Mouse (Mus musculus): ENCODE measurements at regions not wholly inside any gene's neighbourhood (a gene's known extent, or its start where the extent isn't known, plus 50 kb on each side); places are given as distances from the start of the nearest gene placed in this dataset.

DNA sequence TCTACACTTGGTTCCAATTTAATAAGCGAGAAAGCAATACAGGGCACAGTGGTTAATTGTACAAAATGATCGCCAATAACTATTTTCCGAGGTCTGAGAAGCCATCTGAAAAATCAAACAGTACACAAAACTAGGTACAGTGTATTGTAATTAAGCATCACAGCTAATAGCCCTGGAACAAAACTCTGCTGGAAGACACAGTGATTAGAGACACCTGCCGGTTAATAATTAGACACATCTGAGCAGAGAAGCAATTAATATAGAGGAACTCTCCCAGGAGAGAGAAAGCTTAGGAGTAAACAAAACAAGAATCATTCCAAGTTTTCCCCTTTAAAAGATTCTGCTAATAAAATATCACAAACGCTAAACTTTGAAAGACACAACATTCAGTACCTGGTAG lies 136.7 kb upstream of the Robo2 start:
- Histone ChIP-seq H3K9me3 (replicated peaks) (no peaks in the 10 kb centered on the region), H3K27me3 (no peaks in the 10 kb centered on the region), H3K27ac (no peak overlapping the region), H3K4me1 (peaks cover 8% of the 10 kb centered on the region; the same call in 1 of the 2 replicates), H3K4me3 (no peak overlapping the region), H3K9ac (no peak overlapping the region), H3K36me3 (ENCODE audit: poor library complexity, severe bottlenecking) (no peaks in the 10 kb centered on the region), H3K4me2 (no peak overlapping the region)
- no peak for ATAC-seq
- 41% methylated on average over 5 of the region's 5 CpGs for WGBS

DNA sequence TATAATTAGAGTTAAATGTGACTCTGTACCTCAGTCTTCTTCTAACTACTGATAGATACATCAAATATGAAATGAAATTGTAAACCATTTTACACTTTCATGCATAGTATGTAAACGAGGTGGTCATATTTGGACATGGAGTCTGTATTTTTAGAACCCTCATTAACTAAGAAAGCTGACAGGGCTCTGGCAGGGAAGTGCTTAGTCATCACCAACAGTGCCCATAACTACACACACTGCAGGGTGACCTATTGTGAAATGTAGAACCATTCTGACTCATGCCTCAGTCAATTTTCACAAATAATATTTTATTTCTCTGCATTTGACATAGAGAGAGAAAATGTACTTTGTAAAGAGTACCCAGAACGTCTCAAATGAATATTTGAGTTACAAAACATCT lies 118.9 kb upstream of the Robo2 start:
- ATAC-seq, result no peak
- WGBS, result 71% methylated on average over 2 of the region's 2 CpGs
- no peak overlapping the region for H3K4me2 ChIP-seq
- no peak overlapping the region for H3K9ac ChIP-seq
- no peak overlapping the region for H3K4me3 ChIP-seq
- no peaks in the 10 kb centered on the region for H3K36me3 ChIP-seq (ENCODE audit: poor library complexity, severe bottlenecking)
- no peaks in the 10 kb centered on the region for H3K9me3 ChIP-seq (replicated peaks)
- no peaks in the 10 kb centered on the region for H3K4me1 ChIP-seq
- H3K27ac ChIP-seq, result no peak overlapping the region
- H3K27me3 ChIP-seq, result no peaks in the 10 kb centered on the region

DNA sequence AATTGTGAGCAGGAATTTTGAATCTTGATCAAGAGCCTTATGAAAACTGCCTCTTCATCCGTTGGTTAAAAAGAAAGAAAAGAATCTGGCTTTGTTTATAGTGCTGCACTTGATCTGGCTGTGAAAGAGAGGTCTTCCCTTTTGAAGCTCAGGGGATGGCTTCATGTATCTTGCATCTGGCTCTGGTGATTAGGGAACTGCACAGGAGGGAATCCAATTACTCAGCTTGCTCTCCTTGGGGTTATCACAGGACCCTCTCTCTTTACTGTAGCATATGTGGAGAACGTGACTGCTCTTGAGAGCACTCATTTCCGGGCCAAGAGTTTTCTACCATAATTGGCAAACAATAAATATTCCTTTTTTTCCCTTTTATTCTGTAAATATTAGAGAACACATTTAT lies 116.6 kb upstream of the Robo2 start:
- Histone ChIP-seq H3K9ac (no peak overlapping the region), H3K4me1 (no peaks in the 10 kb centered on the region), H3K4me2 (no peak overlapping the region), H3K36me3 (ENCODE audit: poor library complexity, severe bottlenecking) (no peaks in the 10 kb centered on the region), H3K27me3 (no peaks in the 10 kb centered on the region), H3K9me3 (replicated peaks) (no peaks in the 10 kb centered on the region), H3K4me3 (no peak overlapping the region), H3K27ac (no peak overlapping the region)
- no peak; the same call in 1 of the 2 replicates for ATAC-seq
- WGBS, result 38% methylated on average over 3 of the region's 3 CpGs

DNA sequence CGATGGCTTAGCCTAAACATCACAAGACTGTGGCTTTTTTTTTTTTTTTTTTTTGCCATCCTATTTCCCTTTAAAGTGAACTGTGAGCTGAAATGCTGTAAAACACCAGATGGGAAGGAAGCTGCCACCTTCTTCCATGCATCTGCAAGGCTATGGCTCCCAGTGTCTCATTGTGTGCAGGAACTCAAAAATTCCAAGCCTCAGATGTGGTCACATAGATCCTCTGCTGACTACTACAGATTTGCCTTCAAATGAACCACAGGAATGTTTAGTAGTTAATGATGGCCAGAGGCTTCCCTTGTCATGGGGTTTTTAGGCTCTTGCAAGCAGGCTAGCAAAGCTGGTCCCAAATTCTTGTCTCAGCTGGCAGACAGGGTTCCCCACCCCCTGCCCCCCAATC lies 114.9 kb upstream of the Robo2 start:
- Histone ChIP-seq H3K4me1 (no peaks in the 10 kb centered on the region), H3K9me3 (replicated peaks) (no peaks in the 10 kb centered on the region), H3K36me3 (ENCODE audit: poor library complexity, severe bottlenecking) (no peaks in the 10 kb centered on the region), H3K4me3 (no peak overlapping the region), H3K27me3 (no peaks in the 10 kb centered on the region), H3K4me2 (no peak overlapping the region), H3K9ac (no peak overlapping the region), H3K27ac (no peak overlapping the region)
- 61% methylated on average over 1 of the region's 1 CpGs for WGBS
- no peak for ATAC-seq

DNA sequence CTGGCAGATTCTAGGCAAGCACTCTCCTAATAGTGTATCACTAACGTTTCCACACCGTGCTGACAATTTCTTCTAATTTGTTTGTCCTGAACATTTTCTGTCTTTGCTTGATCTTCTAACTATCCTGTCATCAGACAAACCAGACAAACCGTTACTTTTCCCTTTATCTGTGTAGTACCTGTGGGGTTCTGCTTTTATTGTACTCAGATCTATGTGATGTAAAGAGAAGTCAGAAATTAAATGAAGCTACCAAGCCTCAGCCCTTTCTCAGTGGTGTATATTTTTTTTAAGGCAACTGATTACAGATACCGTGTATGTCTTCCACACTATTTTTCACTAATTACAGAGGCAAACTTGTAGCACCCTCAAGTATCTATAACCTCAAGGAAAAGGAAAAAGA lies 108.9 kb upstream of the Robo2 start:
- Histone ChIP-seq H3K36me3 (ENCODE audit: poor library complexity, severe bottlenecking) (no peaks in the 10 kb centered on the region), H3K4me1 (no peaks in the 10 kb centered on the region), H3K27me3 (no peaks in the 10 kb centered on the region), H3K4me3 (no peak overlapping the region), H3K9me3 (replicated peaks) (no peaks in the 10 kb centered on the region), H3K27ac (no peak overlapping the region), H3K4me2 (no peak overlapping the region), H3K9ac (no peak overlapping the region)
- WGBS, result 86% methylated on average over 4 of the region's 4 CpGs
- no peak for ATAC-seq

DNA sequence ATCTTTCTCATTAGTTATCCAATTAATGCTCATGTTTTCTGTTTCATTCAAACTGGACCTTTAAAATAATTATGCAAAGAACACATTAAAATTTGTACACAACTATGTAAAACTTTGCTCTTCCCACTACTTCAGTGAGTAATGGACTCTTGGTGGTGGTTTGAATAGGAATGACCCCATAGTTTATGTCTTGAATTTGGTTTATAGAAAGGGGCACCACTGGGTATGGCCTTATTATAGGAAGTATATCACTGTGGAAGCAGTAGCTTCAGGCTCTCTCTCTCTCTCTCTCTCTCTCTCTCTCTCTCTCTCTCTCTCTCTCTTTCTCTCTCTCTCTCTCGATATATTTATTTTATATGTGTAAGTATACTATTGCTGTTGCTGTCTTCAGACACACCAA lies 106.3 kb upstream of the Robo2 start:
- Histone ChIP-seq H3K4me2 (no peak overlapping the region), H3K4me3 (no peak overlapping the region), H3K9ac (no peak overlapping the region), H3K36me3 (ENCODE audit: poor library complexity, severe bottlenecking) (no peaks in the 10 kb centered on the region), H3K27me3 (no peaks in the 10 kb centered on the region), H3K27ac (no peak overlapping the region), H3K4me1 (no peaks in the 10 kb centered on the region), H3K9me3 (replicated peaks) (no peaks in the 10 kb centered on the region)
- ATAC-seq, result no peak
- WGBS, result 100% methylated on average over 1 of the region's 1 CpGs

DNA sequence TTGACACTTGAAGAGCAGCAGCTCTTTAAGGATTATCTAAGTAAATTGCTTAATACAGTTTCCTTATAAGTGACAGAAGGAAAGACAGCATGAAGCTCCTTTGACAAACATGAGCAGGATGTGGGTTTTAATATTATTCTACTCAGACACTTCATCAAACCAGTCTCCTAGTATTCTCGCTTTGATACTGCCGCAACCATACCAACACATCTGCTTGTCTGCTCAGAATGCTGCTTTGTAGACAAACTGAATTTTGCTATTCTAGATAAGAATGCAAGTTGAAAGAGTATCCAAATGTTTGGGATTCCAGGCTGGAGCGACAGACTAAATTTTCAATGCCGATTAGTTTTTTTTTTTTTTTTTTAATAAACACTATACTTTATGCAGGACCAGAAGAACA lies 105.7 kb upstream of the Robo2 start:
- no peak overlapping the region for H3K27ac ChIP-seq
- no peak overlapping the region for H3K4me2 ChIP-seq
- H3K36me3 ChIP-seq (ENCODE audit: poor library complexity, severe bottlenecking), result no peaks in the 10 kb centered on the region
- WGBS, result 88% methylated on average over 4 of the region's 4 CpGs
- H3K4me3 ChIP-seq, result no peak overlapping the region
- no peak overlapping the region for H3K9ac ChIP-seq
- ATAC-seq, result no peak
- no peaks in the 10 kb centered on the region for H3K4me1 ChIP-seq
- no peaks in the 10 kb centered on the region for H3K27me3 ChIP-seq
- H3K9me3 ChIP-seq (replicated peaks), result no peaks in the 10 kb centered on the region

DNA sequence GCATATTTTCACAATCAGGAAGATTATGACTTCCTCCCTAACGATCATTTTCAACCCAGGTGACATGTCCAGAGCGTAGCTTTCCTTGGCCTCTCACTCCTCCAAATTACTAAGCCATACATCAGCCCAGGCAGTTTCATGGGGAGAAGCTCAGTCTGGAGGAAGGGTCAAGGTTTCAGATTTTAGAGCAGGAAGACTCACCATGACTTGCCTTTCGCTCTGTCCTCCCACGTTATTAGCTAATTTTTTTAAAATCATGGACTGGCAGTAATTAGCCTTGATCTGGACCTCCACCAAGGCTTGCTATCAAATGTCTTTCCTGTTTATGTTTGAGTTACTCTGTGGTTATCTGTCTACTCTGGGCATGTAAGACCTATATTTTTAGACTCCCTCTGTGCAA lies 102.9 kb upstream of the Robo2 start:
- no peaks in the 10 kb centered on the region for H3K9me3 ChIP-seq (replicated peaks)
- H3K36me3 ChIP-seq (ENCODE audit: poor library complexity, severe bottlenecking), result no peaks in the 10 kb centered on the region
- H3K4me2 ChIP-seq, result no peak overlapping the region
- ATAC-seq, result no peak
- 85% methylated on average over 4 of the region's 4 CpGs for WGBS
- H3K4me3 ChIP-seq, result no peak overlapping the region
- H3K27me3 ChIP-seq, result no peaks in the 10 kb centered on the region
- H3K27ac ChIP-seq, result no peak overlapping the region
- H3K4me1 ChIP-seq, result no peaks in the 10 kb centered on the region
- no peak overlapping the region for H3K9ac ChIP-seq

DNA sequence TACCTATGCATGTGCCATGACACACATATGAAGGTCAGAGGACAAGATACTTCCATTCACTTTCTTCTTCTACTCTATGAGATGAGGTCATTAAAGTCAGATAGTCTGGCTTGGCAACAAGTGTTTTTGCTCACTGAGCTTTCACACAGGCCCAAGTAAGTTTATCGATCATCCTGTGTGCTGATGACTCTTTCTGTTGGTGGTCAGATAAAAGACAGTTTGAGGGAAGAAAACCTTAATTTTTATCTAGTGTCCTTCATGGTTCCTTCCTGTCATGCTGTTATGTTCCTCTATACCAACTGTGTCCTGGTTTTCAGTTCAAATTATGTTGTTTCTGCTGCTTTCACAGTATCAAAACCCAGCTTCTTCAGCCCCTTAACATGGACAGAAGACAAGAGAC lies 98.8 kb upstream of the Robo2 start:
- H3K4me2 ChIP-seq, result no peak overlapping the region
- no peaks in the 10 kb centered on the region for H3K4me1 ChIP-seq
- H3K27ac ChIP-seq, result no peak overlapping the region
- no peaks in the 10 kb centered on the region for H3K36me3 ChIP-seq (ENCODE audit: poor library complexity, severe bottlenecking)
- no peak for ATAC-seq
- no peaks in the 10 kb centered on the region for H3K27me3 ChIP-seq
- WGBS, result 93% methylated on average over 1 of the region's 1 CpGs
- no peaks in the 10 kb centered on the region for H3K9me3 ChIP-seq (replicated peaks)
- H3K9ac ChIP-seq, result no peak overlapping the region
- no peak overlapping the region for H3K4me3 ChIP-seq

DNA sequence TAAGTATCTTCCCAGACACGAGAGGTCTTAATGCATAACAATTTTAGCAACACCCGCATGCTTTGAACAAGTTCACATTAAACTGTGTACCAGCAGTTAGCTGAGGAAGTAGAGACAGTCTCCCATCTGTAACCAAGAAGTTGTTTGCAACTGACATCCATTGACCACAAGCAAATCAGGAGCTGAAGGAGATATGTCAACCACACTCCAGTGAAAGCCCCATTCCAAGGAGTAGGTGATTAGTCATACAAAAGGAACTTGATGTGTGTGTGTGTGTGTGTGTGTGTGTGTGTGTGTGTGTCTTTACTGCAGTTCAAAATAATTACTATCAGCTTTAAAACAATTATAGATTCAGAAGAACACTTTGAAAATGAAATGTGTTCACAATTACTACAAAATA lies 97.9 kb upstream of the Robo2 start:
- no peak overlapping the region for H3K4me2 ChIP-seq
- H3K9ac ChIP-seq, result no peak overlapping the region
- no peaks in the 10 kb centered on the region for H3K27me3 ChIP-seq
- no peaks in the 10 kb centered on the region for H3K36me3 ChIP-seq (ENCODE audit: poor library complexity, severe bottlenecking)
- H3K27ac ChIP-seq, result no peak overlapping the region
- no peak overlapping the region for H3K4me3 ChIP-seq
- 93% methylated on average over 2 of the region's 2 CpGs for WGBS
- no peak for ATAC-seq
- no peaks in the 10 kb centered on the region for H3K9me3 ChIP-seq (replicated peaks)
- no peaks in the 10 kb centered on the region for H3K4me1 ChIP-seq

DNA sequence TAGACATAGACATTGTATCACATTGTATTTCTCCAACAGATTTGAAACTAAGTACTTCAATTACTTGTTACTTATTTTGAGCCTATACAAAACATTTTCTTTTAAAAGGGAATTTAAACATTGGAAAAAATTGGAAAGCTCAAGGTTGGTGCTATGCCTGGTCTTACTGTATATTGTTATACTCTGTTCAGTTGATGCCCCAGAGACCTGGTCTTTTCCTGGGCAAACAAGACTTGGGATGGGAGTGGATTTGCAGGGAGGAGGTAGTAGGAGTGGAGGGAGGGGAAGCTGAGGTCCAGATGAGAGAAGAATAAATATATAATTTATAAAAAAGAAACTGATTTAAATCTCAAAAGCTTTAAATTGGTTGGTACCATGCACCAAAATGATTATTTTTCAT lies 95.1 kb upstream of the Robo2 start:
- no peak overlapping the region for H3K9ac ChIP-seq
- no peak for ATAC-seq
- H3K9me3 ChIP-seq (replicated peaks), result no peaks in the 10 kb centered on the region
- H3K27me3 ChIP-seq, result no peaks in the 10 kb centered on the region
- no peaks in the 10 kb centered on the region for H3K4me1 ChIP-seq
- H3K36me3 ChIP-seq (ENCODE audit: poor library complexity, severe bottlenecking), result no peaks in the 10 kb centered on the region
- H3K27ac ChIP-seq, result no peak overlapping the region
- no peak overlapping the region for H3K4me3 ChIP-seq
- no peak overlapping the region for H3K4me2 ChIP-seq

DNA sequence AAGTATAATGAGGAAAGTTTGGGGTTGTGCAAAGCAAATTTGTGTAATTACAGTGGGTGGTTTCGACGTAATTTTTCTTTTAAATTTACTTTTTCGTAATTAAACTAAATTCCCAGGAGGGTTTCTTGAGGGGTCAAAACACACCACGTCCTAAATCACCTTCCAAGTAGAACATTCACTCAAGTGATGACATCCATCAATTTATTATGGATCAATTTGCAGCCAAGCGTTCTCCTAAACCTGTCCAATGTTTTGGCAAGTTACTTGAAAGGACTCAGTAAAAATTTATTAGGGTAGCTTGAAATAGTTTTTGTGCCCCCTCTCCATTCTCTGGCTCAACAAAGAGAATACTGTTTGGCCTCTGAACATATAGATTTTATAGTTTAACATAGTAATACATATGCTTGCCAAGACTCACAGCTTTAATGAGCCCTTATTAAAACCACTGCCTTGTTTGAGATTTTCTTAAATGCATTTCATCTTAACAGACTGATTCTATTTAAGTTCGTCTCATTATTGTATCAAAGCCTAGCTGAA lies 94.6 kb upstream of the Robo2 start:
- H3K4me3 ChIP-seq, result no peak overlapping the region
- no peak overlapping the region for H3K27ac ChIP-seq
- no peak overlapping the region for H3K4me2 ChIP-seq
- no peak for ATAC-seq
- no peaks in the 10 kb centered on the region for H3K9me3 ChIP-seq (replicated peaks)
- H3K36me3 ChIP-seq (ENCODE audit: poor library complexity, severe bottlenecking), result no peaks in the 10 kb centered on the region
- H3K4me1 ChIP-seq, result no peaks in the 10 kb centered on the region
- H3K27me3 ChIP-seq, result no peaks in the 10 kb centered on the region
- WGBS, result 63% methylated on average over 6 of the region's 6 CpGs
- no peak overlapping the region for H3K9ac ChIP-seq

DNA sequence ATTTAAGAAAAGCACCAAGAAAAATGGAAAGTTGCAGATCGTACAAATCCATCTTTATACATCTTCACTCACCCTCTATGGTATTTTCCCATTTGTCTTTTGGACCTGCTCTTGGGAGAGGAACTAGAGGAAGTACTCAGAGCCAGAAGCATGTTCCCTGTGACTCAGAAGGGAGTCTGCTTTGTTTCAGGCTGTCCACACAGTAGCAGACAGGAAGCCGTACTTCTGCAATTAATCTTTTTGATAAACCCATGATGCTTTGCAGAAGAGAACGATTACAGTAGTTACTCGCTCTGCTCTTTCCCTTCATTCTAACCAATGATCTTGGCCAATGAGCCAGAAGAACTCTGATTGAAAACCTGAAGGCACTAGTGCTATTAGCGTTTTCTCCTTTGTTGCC lies 92.8 kb upstream of the Robo2 start:
- Histone ChIP-seq H3K4me2 (no peak overlapping the region), H3K27me3 (no peaks in the 10 kb centered on the region), H3K36me3 (ENCODE audit: poor library complexity, severe bottlenecking) (no peaks in the 10 kb centered on the region), H3K4me3 (no peak overlapping the region), H3K9me3 (replicated peaks) (no peaks in the 10 kb centered on the region), H3K9ac (no peak overlapping the region), H3K4me1 (no peaks in the 10 kb centered on the region), H3K27ac (no peak overlapping the region)
- no peak for ATAC-seq
- 92% methylated on average over 5 of the region's 5 CpGs for WGBS
